Mouse (Mus musculus) embryonic facial prominence, embryonic 14.5 days (tissue): ENCODE results near the gene Olfr893. TPM values are rescaled to one million over a fixed set of nuclear protein-coding genes. Genes with fewer than 3 reads are reported as not detected.
"Not testable (repeated sequence)": the region's sequence is repeated elsewhere in the genome, so short reads cannot be mapped to it uniquely, and the experiment has no call there.

ENCODE experiments used
- ATAC-seq: fragments of 200-750 bp; cut with Nextera tagmentation; 2 replicates; pipeline ENCODE4 v1.8.0; 2017; ENCODE audit warnings: low read depth, moderate number of reproducible peaks, moderate TSS enrichment
- DNase-seq: peaks from one replicate; pipeline ENCODE4 v3.0.0-alpha.2; 2015; ENCODE audit warnings: low spot score
- H3K27ac ChIP-seq: fragments of 300-500 bp; sonication (generic); replicated peaks from 2 replicates; pipeline ENCODE4 v1.5.1; 2014; ENCODE audit warnings: low read depth, mild to moderate bottlenecking, low read length, moderate library complexity
- H3K27me3 ChIP-seq: fragments of 300-500 bp; sonication (generic); replicated peaks from 2 replicates; pipeline ENCODE4 v1.6.1; 2014; ENCODE audit warnings: low read length; ENCODE audit not compliant: control insufficient read depth, insufficient read depth
- H3K36me3 ChIP-seq: fragments of 300-500 bp; sonication (generic); 2 replicates; pipeline ENCODE4 v1.6.1; 2014; ENCODE audit warnings: low read length, mixed read lengths; ENCODE audit not compliant: control insufficient read depth, insufficient read depth
- H3K4me1 ChIP-seq: fragments of 300-500 bp; sonication (generic); 2 replicates; pipeline ENCODE4 v1.6.1; 2014; ENCODE audit warnings: antibody characterized with exemption, low read length; ENCODE audit not compliant: control insufficient read depth, insufficient read depth
- H3K4me2 ChIP-seq: fragments of 300-500 bp; sonication (generic); 2 replicates; pipeline ENCODE4 v1.6.1; 2014; ENCODE audit warnings: low read depth, mild to moderate bottlenecking, low read length, moderate library complexity, mixed read lengths
- H3K4me3 ChIP-seq: fragments of 300-500 bp; sonication (generic); 2 replicates; pipeline ENCODE4 v1.5.1; 2014; ENCODE audit warnings: low read depth, mild to moderate bottlenecking, low read length
- H3K9ac ChIP-seq: fragments of 300-500 bp; sonication (generic); 2 replicates; pipeline ENCODE4 v1.6.1; 2014; ENCODE audit warnings: low read depth, mild to moderate bottlenecking, low read length, moderate library complexity, mixed read lengths
- H3K9me3 ChIP-seq: fragments of 300-500 bp; sonication (generic); 2 replicates; pipeline ENCODE4 v1.6.1; 2016; ENCODE audit warnings: low read length; ENCODE audit not compliant: control insufficient read depth
- WGBS: fragments of 180-500 bp; shearing (Covaris S2); extraction: QIAGEN DNeasy Blood & Tissue Kit; methylation state at CpG from one replicate; pipeline ENCODE4 v1.1.7; 2014; 5-methylcytosine and 5-hydroxymethylcytosine counted together
- polyA plus RNA-seq: library from polyadenylated mRNA; unstranded; fragments of >200 nt; fragmentation: Nextera tagmentation; extraction: Ambion mirVana; gene quantifications from 2 replicates; pipeline ENCODE4 v1.2.1, GENCODE M21; 2014

Gene Olfr893
- not detected in 2 replicates for polyA plus RNA-seq

DNA sequence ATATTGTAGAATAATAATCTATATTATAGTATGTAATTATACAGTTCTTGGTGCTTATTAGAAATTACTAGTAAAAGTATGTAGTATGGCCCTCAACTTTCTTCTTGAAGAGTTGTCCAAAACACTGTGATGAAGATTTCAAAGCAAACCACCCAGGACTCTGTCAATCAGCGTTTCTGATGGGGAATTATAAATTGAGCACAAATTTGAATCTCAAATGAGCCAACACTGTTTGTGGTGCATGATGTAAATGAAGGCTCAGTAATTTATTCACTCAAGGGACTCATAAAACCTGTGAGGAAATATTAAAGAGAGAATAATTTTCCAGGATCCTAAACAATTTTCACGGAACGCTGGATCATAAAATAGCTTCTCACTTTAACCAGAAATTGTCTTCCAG lies at the start of gene Olfr893:
Gene Olfr893 (plus strand): TSS at position 301 of the 400 bp plus-strand sequence.
- DNase-seq (no peak), ATAC-seq (no peak)
- no peaks in the 10 kb centered on the region for H3K36me3 ChIP-seq
- no peaks in the 10 kb centered on the region for H3K4me1 ChIP-seq
- H3K9me3 ChIP-seq: no peaks in the 10 kb centered on the region
- H3K9ac ChIP-seq: no peak within 1 kb of the TSS
- no peaks in the 10 kb centered on the region for H3K27me3 ChIP-seq
- H3K27ac ChIP-seq: no peak within 1 kb of the TSS
- H3K4me3 ChIP-seq: no peak within 1 kb of the TSS
- 80% methylated on average over 3 of the region's 3 CpGs for WGBS
- no peak within 1 kb of the TSS for H3K4me2 ChIP-seq

DNA sequence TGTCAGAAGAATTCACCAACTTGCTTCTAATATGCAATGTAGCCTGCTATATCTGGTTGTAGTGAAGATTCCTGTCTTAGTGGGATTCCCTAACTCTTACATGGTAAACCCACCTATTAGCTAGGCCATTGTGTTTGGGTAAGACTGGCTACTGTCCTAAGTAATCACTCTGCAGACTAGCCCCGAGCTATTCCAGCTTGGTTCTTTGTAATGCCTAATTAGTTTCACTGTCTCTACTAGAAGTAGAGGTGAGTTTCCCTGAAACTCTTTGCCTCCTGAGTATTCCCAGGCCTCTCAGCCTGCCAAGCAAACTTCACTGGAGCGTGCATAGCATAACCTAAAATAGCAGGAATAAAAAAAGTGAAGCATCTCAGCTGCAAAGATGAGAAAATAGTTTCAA lies 39.8 kb upstream of the Olfr893 start:
- H3K4me1 ChIP-seq, H3K27me3 ChIP-seq, H3K9ac ChIP-seq, H3K36me3 ChIP-seq, DNase-seq, ATAC-seq, H3K4me2 ChIP-seq, H3K27ac ChIP-seq, H3K4me3 ChIP-seq, H3K9me3 ChIP-seq: not testable (repeated sequence)
- WGBS: 42% methylated on average over 2 of the region's 2 CpGs

DNA sequence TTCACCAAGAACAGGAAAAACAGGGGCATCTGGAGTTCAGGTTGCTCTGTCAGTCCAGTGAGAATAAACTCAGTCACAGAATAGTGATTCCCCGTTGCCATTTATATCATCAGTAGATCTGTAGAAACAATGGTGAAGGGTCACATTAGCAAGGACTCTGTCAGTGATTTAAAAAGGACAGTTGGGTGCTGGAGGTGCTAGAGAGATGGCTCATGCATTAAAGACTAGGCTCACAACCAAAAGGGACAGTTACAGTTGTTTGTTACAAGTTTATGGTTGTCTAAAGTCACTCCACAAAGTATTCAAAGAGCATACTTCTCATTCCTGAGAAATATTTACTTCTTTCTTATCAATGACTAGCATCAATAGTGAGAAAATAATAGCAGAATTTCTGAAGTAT lies 27.4 kb upstream of the Olfr893 start, which contains the start of gene Olfr891:
Gene Olfr891 (minus strand): TSS at position 101 of the 400 bp plus-strand sequence.
- no peak within 1 kb of the TSS for H3K27ac ChIP-seq
- H3K36me3 ChIP-seq: no peaks in the 10 kb centered on the region
- no peak within 1 kb of the TSS for H3K9ac ChIP-seq
- H3K4me3 ChIP-seq: no peak within 1 kb of the TSS
- peaks cover 6% of the 10 kb centered on the region; the same call in 1 of the 2 replicates for H3K9me3 ChIP-seq
- DNase-seq (no peak), ATAC-seq (no peak)
- H3K27me3 ChIP-seq: no peaks in the 10 kb centered on the region
- H3K4me1 ChIP-seq: no peaks in the 10 kb centered on the region
- no peak within 1 kb of the TSS for H3K4me2 ChIP-seq
- 67% methylated on average over 1 of the region's 1 CpGs for WGBS

DNA sequence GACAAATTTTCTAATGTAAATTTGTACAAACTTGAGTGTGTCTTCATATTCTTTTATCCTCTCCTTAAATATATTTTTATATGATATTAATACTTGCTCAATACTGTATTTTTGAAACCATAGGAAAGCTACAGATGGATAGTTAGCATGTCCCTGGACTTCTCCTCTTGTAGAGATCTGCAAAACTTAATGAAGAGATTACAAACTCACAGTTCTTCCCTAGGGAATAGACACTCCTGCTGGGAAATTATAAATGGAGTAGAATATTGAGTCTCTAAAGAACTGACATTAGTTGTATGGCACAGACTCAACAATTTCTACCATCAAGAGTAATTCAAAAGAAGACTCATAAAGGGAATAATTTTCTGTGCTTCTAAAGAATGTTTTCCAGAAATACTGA lies 9.6 kb downstream of the Olfr893 start, which contains the start of gene Olfr894:
Gene Olfr894 (plus strand): TSS at position 301 of the 400 bp plus-strand sequence.
- Histone ChIP-seq H3K4me1 (no peaks in the 10 kb centered on the region), H3K36me3 (no peaks in the 10 kb centered on the region), H3K27ac (no peak within 1 kb of the TSS), H3K9me3 (no peaks in the 10 kb centered on the region), H3K27me3 (no peaks in the 10 kb centered on the region), H3K9ac (no peak within 1 kb of the TSS), H3K4me3 (no peak within 1 kb of the TSS), H3K4me2 (no peak within 1 kb of the TSS)
- no peak for ATAC-seq
- no peak for DNase-seq

DNA sequence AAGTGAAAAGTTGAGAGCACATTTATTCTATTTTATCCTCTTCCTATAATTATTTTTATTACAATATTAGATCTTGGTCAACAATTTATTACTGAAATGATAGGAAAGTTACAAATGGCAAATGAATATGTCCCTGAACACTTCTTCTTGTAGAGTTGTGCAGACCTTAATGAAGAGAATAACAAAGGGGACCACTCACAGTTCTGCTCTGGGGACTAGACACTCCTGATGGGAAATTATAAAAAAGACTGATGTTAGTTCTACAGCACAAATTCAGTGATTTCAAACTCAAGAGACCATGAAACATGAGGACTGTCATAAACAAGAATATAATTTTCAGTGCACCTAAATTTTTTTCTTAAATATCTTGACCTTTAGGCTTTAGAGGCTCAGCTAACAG lies 44.3 kb downstream of the Olfr893 start, which contains the start of gene Olfr143:
Gene Olfr143 (plus strand): TSS at position 301 of the 400 bp plus-strand sequence.
- Histone ChIP-seq H3K9ac (no peak within 1 kb of the TSS), H3K4me3 (no peak within 1 kb of the TSS), H3K27me3 (no peaks in the 10 kb centered on the region), H3K4me1 (no peaks in the 10 kb centered on the region), H3K4me2 (no peak within 1 kb of the TSS), H3K27ac (no peak within 1 kb of the TSS), H3K36me3 (no peaks in the 10 kb centered on the region), H3K9me3 (no peaks in the 10 kb centered on the region)
- no peak for ATAC-seq
- DNase-seq: no peak

Other genes starting within 250 kb of the Olfr893 start
- not detected in 2 replicates for gene Olfr881, start 216.5 kb upstream of the Olfr893 start, polyA plus RNA-seq
- not detected in 2 replicates for gene Olfr883, start 182.6 kb upstream of the Olfr893 start, polyA plus RNA-seq
- gene Olfr884, start 161.8 kb upstream of the Olfr893 start, polyA plus RNA-seq: 0.13 and 0.14 TPM in 2 replicates
- not detected in 2 replicates for gene Olfr885, start 147.0 kb upstream of the Olfr893 start, polyA plus RNA-seq
- gene Olfr887, start 124.3 kb upstream of the Olfr893 start, polyA plus RNA-seq: 0.07 TPM in 1 of 2 replicates, not detected in the other
- gene Olfr888, start 100.2 kb upstream of the Olfr893 start, polyA plus RNA-seq: not detected in 2 replicates
- gene Olfr889, start 93.2 kb upstream of the Olfr893 start, polyA plus RNA-seq: 0.04 TPM in 1 of 2 replicates, not detected in the other
- gene Olfr890, start 65.8 kb upstream of the Olfr893 start, polyA plus RNA-seq: not detected in 2 replicates
- not detected in 2 replicates for gene Olfr891, start 27.5 kb upstream of the Olfr893 start, polyA plus RNA-seq
- 0.07 TPM in 1 of 2 replicates, not detected in the other for gene Olfr894, start 9.7 kb downstream of the Olfr893 start, polyA plus RNA-seq
- gene Olfr143, start 44.4 kb downstream of the Olfr893 start, polyA plus RNA-seq: not detected in 2 replicates
- not detected in 2 replicates for gene Olfr895, start 59.5 kb downstream of the Olfr893 start, polyA plus RNA-seq
- gene Olfr896-ps1, start 82.7 kb downstream of the Olfr893 start, polyA plus RNA-seq: not detected in 2 replicates
- gene Olfr25, start 120.7 kb downstream of the Olfr893 start, polyA plus RNA-seq: 0.07 TPM in 1 of 2 replicates, not detected in the other
- not detected in 2 replicates for gene Olfr898, start 140.0 kb downstream of the Olfr893 start, polyA plus RNA-seq
- gene Olfr250, start 158.5 kb downstream of the Olfr893 start, polyA plus RNA-seq: 0.06 TPM in 1 of 2 replicates, not detected in the other
- gene Olfr251, start 168.7 kb downstream of the Olfr893 start, polyA plus RNA-seq: not detected in 2 replicates
- gene Olfr147, start 193.3 kb downstream of the Olfr893 start, polyA plus RNA-seq: not detected in 2 replicates
- not detected in 2 replicates for gene Olfr901, start 221.1 kb downstream of the Olfr893 start, polyA plus RNA-seq
- not detected in 2 replicates for gene Olfr902, start 239.3 kb downstream of the Olfr893 start, polyA plus RNA-seq